Mouse (Mus musculus) CH12F3 (cell line): ENCODE results near the gene Twsg1.

Experiments used
- in situ Hi-C: fragments of 300-500 bp; cut with MboI; formaldehyde crosslinking; loops from 2 replicates; pipeline ENCODE4 v1.14.3; 2020; ENCODE audit warnings: low sequenced_read_pairs

Gene Twsg1

DNA sequence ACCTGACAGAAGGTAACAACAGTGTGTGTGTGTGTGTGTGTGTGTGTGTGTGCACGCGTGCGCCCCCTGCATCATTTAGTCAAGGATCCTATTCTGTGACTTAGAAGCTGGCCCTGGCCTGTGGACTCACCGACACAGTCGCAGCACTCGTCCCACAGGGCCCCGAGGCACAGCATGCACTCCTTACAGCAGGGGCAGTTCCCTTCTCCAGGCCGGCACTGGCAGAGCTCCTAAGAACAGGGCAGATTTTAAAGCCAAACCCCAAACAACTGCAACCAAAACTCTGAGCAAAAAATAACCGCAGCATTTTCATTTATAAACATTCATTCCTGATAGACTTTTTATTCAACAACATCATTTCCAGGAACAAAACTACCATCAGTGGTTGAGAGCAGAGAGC, 13.4 kb downstream of the Twsg1 start:
- in situ Hi-C loops, result no loop called here

GRCm38 (mm10) chr17:65933741-65934140, 17.3 kb downstream of the Twsg1 start:
- in situ Hi-C loops, result no loop called here

DNA sequence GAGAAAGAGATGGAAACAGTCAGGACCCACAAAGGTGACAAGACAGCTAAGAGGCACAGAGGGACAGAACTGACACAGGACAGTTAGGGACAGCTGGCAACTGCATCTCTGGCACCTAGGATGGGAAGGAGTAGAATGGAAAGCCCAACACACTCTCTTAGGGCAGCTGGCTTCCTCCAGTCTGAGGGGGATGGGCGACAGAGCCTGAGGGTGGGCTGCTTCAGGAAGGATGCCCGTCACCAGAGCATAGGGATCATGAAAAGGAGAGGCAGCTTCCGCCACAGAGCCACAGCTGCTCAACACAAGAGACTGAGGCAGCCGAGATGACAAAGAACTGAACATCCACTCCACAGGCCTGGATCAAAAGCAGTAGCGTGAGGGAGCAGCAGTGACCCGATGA, 19.5 kb downstream of the Twsg1 start:
- in situ Hi-C loops, result no loop called here

GRCm38 (mm10) chr17:65930960-65931359, 20.1 kb downstream of the Twsg1 start:
- in situ Hi-C loops, result no loop called here

GRCm38 (mm10) chr17:65930158-65930826, 20.7 kb downstream of the Twsg1 start:
- in situ Hi-C loops, result no loop called here

- in situ Hi-C loops, result no loop called here
These were observed 21.6 kb downstream of the Twsg1 start for GRCm38 (mm10) chr17:65929319-65929978.

GRCm38 (mm10) chr17:65927077-65927476, 23.9 kb downstream of the Twsg1 start:
- in situ Hi-C loops, result no loop called here

GRCm38 (mm10) chr17:65924218-65924617, 26.8 kb downstream of the Twsg1 start:
- in situ Hi-C loops, result no loop called here

GRCm38 (mm10) chr17:65921975-65922374, 29.1 kb downstream of the Twsg1 start:
- in situ Hi-C loops, result no loop called here

GRCm38 (mm10) chr17:65919235-65919634, 31.8 kb downstream of the Twsg1 start:
- in situ Hi-C loops, result no loop called here

DNA sequence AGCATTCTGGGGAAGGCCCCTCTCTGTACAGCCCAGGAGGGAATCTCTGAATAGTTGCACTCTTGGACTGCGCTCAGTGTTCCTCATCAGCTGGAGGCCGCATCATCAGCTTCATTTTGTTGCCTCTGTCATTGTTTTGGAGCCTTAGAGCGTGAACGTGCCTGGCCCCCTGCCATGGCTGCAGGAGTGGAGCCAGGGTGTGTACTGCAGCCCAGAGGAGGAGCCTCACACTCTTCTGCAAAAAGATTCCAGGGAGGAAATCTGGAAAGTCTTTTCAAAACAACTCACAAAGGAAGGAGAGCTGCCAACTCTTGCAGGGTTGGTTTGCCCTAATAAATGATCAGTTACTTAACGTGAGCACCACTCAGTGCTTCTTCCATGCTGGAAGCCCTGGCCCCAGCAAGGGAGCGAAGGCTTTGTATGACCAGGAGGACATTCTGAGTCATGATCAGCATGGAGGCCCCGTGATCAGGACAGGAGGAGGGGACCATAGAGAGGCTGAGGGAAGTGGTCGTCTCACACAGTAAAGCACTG, 34.8 kb downstream of the Twsg1 start:
- in situ Hi-C loops, result no loop called here

GRCm38 (mm10) chr17:65914083-65914482, 36.9 kb downstream of the Twsg1 start:
- in situ Hi-C loops, result no loop called here

- in situ Hi-C loops, result no loop called here
These were observed 38.8 kb downstream of the Twsg1 start for GRCm38 (mm10) chr17:65912202-65912601.

DNA sequence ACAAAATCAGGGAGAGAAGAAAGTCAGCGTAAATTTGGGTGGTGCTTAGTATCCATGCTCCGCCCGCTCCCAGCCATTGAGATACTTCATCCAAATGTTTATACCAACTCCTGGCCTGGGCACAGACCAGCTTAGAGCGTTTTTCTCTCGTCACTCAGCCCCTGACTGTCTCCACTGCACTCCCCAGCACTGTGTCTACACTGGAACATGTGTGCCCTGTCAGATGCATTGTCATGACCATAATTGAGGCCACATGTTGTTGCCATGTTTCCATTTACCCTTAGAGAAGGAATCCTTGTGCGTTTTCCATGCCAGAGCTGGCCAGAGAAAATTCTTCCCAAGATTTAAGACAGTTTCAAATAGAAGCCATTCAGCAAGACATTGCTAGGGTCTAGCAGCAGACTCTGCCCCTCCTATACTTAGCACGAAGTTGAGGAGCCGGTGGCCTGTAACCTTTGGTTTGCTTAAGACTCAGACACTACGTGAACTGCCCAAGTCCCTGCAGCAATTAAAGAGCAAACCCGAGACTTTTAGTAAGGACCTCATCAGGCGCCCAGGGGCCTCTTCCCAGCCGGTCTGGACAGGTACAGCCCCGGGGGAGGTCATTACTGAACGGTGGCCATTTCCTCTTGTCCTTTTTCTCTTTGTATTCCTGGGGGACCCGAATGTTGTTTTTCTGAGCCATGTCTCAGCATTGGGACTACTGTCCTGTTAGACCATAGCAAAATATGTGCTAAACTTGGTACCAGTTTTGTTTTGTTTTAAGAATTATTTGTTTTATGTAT, 39.5 kb downstream of the Twsg1 start:
- in situ Hi-C loops, result no loop called here

GRCm38 (mm10) chr17:65908270-65908669, 42.8 kb downstream of the Twsg1 start:
- in situ Hi-C loops, result no loop called here

GRCm38 (mm10) chr17:65906895-65907401, 44.1 kb downstream of the Twsg1 start:
- in situ Hi-C loops, result no loop called here

DNA sequence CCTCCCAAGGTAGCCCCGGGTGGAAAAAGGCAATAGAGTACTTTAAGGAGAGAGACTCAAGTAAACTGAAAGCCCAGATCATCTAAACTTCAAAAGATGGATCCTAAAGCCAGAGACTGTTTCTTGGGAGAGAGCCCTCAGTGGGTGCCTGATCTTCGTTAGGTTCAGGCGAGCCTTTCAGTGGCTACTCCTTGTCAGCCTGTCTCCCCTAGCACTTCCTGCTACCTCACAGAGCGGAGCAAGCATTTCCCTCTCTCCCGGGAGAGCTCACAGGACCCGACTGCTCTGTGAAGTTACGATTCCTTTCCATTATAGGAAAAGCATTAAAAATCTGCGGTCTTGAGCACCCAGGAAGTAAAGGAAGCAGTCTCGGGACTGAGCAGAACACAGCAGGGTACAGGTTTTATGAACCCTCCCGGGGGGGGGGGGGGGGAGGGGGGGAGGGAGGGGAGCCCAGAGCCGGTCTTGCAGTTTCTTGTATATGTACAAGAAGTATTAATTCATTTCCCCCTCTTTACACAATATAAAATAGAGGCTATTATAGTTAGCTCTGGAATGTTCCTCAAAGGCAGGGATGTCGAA, 44.6 kb downstream of the Twsg1 start:
- in situ Hi-C loops, result no loop called here

- in situ Hi-C loops, result no loop called here
These were observed 45.8 kb downstream of the Twsg1 start for GRCm38 (mm10) chr17:65905241-65905640.

DNA sequence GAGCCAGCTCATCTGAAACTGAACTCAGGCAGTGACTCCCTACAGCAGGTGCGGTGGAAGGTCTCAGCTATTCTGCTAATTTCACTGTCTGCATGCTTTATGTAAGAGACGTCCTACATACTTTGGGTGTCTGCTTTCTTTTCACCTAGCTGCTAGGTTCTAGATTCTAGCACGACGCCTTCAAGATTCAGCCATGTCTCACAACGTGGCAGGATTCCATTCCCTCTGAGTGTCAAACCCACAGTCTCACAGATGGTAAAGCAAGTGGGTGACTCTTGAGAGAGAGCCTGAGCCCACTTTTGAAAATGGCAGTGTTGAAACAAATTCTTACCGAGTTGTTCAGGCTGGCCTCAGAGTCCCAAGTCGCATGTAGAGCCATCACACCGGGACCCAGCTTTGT, 47.2 kb downstream of the Twsg1 start:
- in situ Hi-C loops, result no loop called here

DNA sequence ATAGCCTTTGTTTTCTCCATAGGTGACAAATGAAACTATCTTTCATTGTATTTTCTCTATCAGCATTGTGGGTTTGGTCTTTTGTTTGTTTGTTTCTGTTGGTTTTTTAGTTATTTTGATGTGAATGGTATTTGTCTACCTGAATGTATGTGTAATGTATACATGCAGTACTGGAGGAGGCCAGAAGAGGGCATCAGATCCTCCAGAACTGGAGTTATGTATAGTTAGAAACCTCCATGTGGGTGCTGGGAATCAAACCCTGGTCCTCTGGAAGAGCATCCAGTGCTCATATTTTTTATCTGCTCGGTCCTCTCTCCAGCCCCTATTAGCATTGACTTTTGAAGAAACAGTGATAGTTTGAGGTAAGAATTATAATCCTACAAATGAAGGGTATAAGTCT, 48.0 kb downstream of the Twsg1 start:
- in situ Hi-C loops, result no loop called here

GRCm38 (mm10) chr17:65902281-65902680, 48.7 kb downstream of the Twsg1 start:
- in situ Hi-C loops, result no loop called here
